ENCODE assay signal across 18 mouse cellular contexts in the genomic region with DNA sequence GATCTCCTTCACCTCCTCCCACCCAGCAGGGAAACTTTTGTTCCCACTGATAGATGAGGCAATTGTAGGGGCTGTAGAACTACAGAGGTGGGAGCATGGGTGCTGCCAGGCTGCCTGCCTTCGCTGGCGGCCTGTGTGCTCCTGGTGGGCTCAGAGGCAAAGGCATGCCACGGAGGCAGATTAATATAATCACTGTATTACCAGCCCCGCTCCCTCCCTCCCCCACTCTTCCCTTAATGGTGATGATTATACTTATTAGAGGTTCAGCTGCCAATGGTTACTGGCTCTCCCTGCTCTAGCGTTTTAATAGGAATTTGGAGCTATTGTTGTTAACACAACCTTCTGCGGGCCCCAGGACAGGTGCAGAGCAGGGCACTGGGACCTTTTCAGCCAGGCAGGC. TPM values are rescaled to one million over a fixed set of nuclear protein-coding genes. Genes with fewer than 3 reads are reported as not detected.
A peak's percentile ranks its signal among the peaks of the same experiment; 100 is the strongest.
DNase-seq lines count a peak whose midpoint lies in the region; ATAC-seq and TF ChIP-seq lines count a peak whose summit lies in the region.
"Had no signal": no experiment of that assay in that cellular context is flagged by ENCODE, and none has a peak within 500 bp of the region (broad histone marks: within the 10 kb centered on the region; RNA-seq: fewer than 3 reads in every experiment).

No protein-coding gene starts in this region.

- H3K9me3 ChIP-seq in intestine, embryonic 15.5 days, result no peaks in the 10 kb centered on the region
- no peaks in the 10 kb centered on the region for H3K9me3 ChIP-seq in intestine, postnatal 0 days (ENCODE audit: control insufficient read depth)
- no peaks in the 10 kb centered on the region for H3K9me3 ChIP-seq in neural tube, embryonic 13.5 days
- H3K9me3 ChIP-seq in forebrain, embryonic 15.5 days, result no peaks in the 10 kb centered on the region
- H3K9me3 ChIP-seq: embryonic facial prominence, embryonic 13.5 days; midbrain, embryonic 15.5 days had no signal

- peaks cover 27% of the 10 kb centered on the region for H3K4me1 ChIP-seq in intestine, embryonic 15.5 days (replicated peaks)
- H3K4me1 ChIP-seq in intestine, postnatal 0 days (replicated peaks; ENCODE audit: control insufficient read depth, insufficient read depth, low read length), result peaks cover 14% of the 10 kb centered on the region
- H3K4me1 ChIP-seq in neural tube, embryonic 13.5 days (replicated peaks), result peaks cover 58% of the 10 kb centered on the region
- H3K4me1 ChIP-seq in forebrain, embryonic 15.5 days, result peaks cover 14% of the 10 kb centered on the region

- H3K27ac ChIP-seq in intestine, embryonic 15.5 days, result peak overlapping the region; percentile 7; the same call in 1 of the 2 replicates
- no peak overlapping the region for H3K27ac ChIP-seq in intestine, postnatal 0 days (ENCODE audit: low read depth, low read length)
- 0 out of 2 replicates have a peak overlapping the region, but pooled peaks have one; percentile 33 for H3K27ac ChIP-seq in neural tube, embryonic 13.5 days (replicated peaks)
- 0 out of 2 replicates have a peak overlapping the region, but pooled peaks have one; percentile 5 for H3K27ac ChIP-seq in forebrain, embryonic 15.5 days (replicated peaks)
- H3K27ac ChIP-seq: embryonic facial prominence, embryonic 13.5 days; left cerebral cortex, adult 2 months; midbrain, embryonic 15.5 days; stomach, postnatal 0 days had no signal

- no peak for TF ChIP-seq CTCF in intestine, postnatal 0 days (IDR thresholded peaks at IDR 0.05; ENCODE audit: low read depth)

- no peak overlapping the region for H3K9ac ChIP-seq in intestine, embryonic 15.5 days
- H3K9ac ChIP-seq in intestine, postnatal 0 days (ENCODE audit: low read depth, low read length), result no peak overlapping the region
- no peak overlapping the region for H3K9ac ChIP-seq in neural tube, embryonic 13.5 days
- no peak overlapping the region for H3K9ac ChIP-seq in forebrain, embryonic 15.5 days (replicated peaks)
- H3K9ac ChIP-seq: embryonic facial prominence, embryonic 13.5 days; lung, embryonic 14.5 days; midbrain, embryonic 15.5 days had no signal

- no peaks in the 10 kb centered on the region for H3K36me3 ChIP-seq in intestine, embryonic 15.5 days
- no peaks in the 10 kb centered on the region for H3K36me3 ChIP-seq in intestine, postnatal 0 days (ENCODE audit: control insufficient read depth, insufficient read depth)
- H3K36me3 ChIP-seq in neural tube, embryonic 13.5 days, result no peaks in the 10 kb centered on the region
- H3K36me3 ChIP-seq in forebrain, embryonic 15.5 days, result no peaks in the 10 kb centered on the region
- H3K36me3 ChIP-seq: embryonic facial prominence, embryonic 13.5 days; midbrain, embryonic 15.5 days had no signal

- 44% methylated on average over 6 of the region's 6 CpGs for WGBS in intestine, embryonic 15.5 days
- WGBS in intestine, postnatal 0 days, result 56% methylated on average over 6 of the region's 6 CpGs
- WGBS in neural tube, embryonic 13.5 days, result 21% methylated on average over 6 of the region's 6 CpGs
- 28% methylated on average over 6 of the region's 6 CpGs for WGBS in forebrain, embryonic 15.5 days

- no peak overlapping the region for H3K4me2 ChIP-seq in intestine, embryonic 15.5 days (replicated peaks)
- H3K4me2 ChIP-seq in intestine, postnatal 0 days (replicated peaks; ENCODE audit: low read depth), result no peak overlapping the region
- no peak overlapping the region for H3K4me2 ChIP-seq in neural tube, embryonic 13.5 days
- H3K4me2 ChIP-seq in forebrain, embryonic 15.5 days (replicated peaks), result no peak overlapping the region
- H3K4me2 ChIP-seq: embryonic facial prominence, embryonic 13.5 days; lung, embryonic 14.5 days; midbrain, embryonic 15.5 days had no signal

- H3K4me3 ChIP-seq in intestine, embryonic 15.5 days (replicated peaks), result no peak overlapping the region
- no peak overlapping the region for H3K4me3 ChIP-seq in intestine, postnatal 0 days (ENCODE audit: low read depth, low read length)
- H3K4me3 ChIP-seq in neural tube, embryonic 13.5 days, result no peak overlapping the region
- no peak overlapping the region for H3K4me3 ChIP-seq in forebrain, embryonic 15.5 days
- H3K4me3 ChIP-seq: embryonic facial prominence, embryonic 13.5 days; left cerebral cortex, adult 2 months; midbrain, embryonic 15.5 days had no signal

- no peak for DNase-seq in neural tube, embryonic 10.5 days (ENCODE audit: extremely low spot score, low spot score)
- DNase-seq in lung, postnatal 14 days, result no peak
- DNase-seq: adrenal gland, postnatal 36 days; cerebellum, adult 8-10 months; heart, adult 18-20 months; kidney, postnatal 25 days; lung, embryonic 14.5 days; right cerebral cortex, postnatal 14 days had no signal

- H3K27me3 ChIP-seq in intestine, embryonic 15.5 days (replicated peaks), result no peaks in the 10 kb centered on the region
- H3K27me3 ChIP-seq in intestine, postnatal 0 days (replicated peaks; ENCODE audit: control insufficient read depth, insufficient read depth, low read length), result no peaks in the 10 kb centered on the region
- H3K27me3 ChIP-seq in neural tube, embryonic 13.5 days, result no peaks in the 10 kb centered on the region
- no peaks in the 10 kb centered on the region for H3K27me3 ChIP-seq in forebrain, embryonic 15.5 days
- H3K27me3 ChIP-seq: embryonic facial prominence, embryonic 13.5 days; midbrain, embryonic 15.5 days had no signal

- ATAC-seq in intestine, embryonic 15.5 days, result no peak
- ATAC-seq in intestine, postnatal 0 days, result no peak
- ATAC-seq in neural tube, embryonic 13.5 days (ENCODE audit: low read depth), result no peak
- peak; percentile 62 for ATAC-seq in forebrain, embryonic 15.5 days (replicated peaks)
- no peak for ATAC-seq in erythroid progenitor cell, adult 5-6 weeks (replicated peaks; ENCODE audit: low FRiP score, poor library complexity, severe bottlenecking)
- ATAC-seq: midbrain, embryonic 15.5 days had no signal

RNA-seq across cellular contexts. Expression of a gene that starts 26.0 kb away (rescaled TPM):
- 1.2 TPM in 2 replicates for polyA plus RNA-seq in intestine, embryonic 15.5 days (2015; fragmentation: Nextera tagmentation; extraction: Ambion mirVana)
- polyA plus RNA-seq in intestine, postnatal 0 days (2015; fragmentation: Nextera tagmentation; extraction: Ambion mirVana), result 0.82 and 0.94 TPM in 2 replicates
- 2.0 and 2.4 TPM in 2 replicates for polyA plus RNA-seq in neural tube, embryonic 13.5 days (2015; fragmentation: Nextera tagmentation; extraction: Ambion mirVana)
- polyA plus RNA-seq in forebrain, embryonic 15.5 days (2015; fragmentation: Nextera tagmentation; extraction: Ambion mirVana), result 1.6 and 2.2 TPM in 2 replicates
- total RNA-seq in erythroid progenitor cell, adult 5-6 weeks (2015; ENCODE audit: low replicate concordance), result not detected in 2 replicates
- total RNA-seq in erythroid progenitor cell, adult 5-6 weeks (2017; ENCODE audit: low replicate concordance), result not detected in 2 replicates

RNA-seq across cellular contexts. Expression of a gene that starts 39.4 kb away (rescaled TPM):
- 2.3 and 2.8 TPM in 2 replicates for polyA plus RNA-seq in intestine, embryonic 15.5 days (2015; fragmentation: Nextera tagmentation; extraction: Ambion mirVana)
- 3.3 and 4.1 TPM in 2 replicates for polyA plus RNA-seq in intestine, postnatal 0 days (2015; fragmentation: Nextera tagmentation; extraction: Ambion mirVana)
- polyA plus RNA-seq in neural tube, embryonic 13.5 days (2015; fragmentation: Nextera tagmentation; extraction: Ambion mirVana), result 8.2 and 10.1 TPM in 2 replicates
- 3.8 and 4.2 TPM in 2 replicates for polyA plus RNA-seq in forebrain, embryonic 15.5 days (2015; fragmentation: Nextera tagmentation; extraction: Ambion mirVana)
- 0.42 TPM in 1 of 2 replicates, not detected in the other for total RNA-seq in erythroid progenitor cell, adult 5-6 weeks (2015; ENCODE audit: low replicate concordance)
- 0.13 TPM in 1 of 2 replicates, not detected in the other for total RNA-seq in erythroid progenitor cell, adult 5-6 weeks (2017; ENCODE audit: low replicate concordance)
- total RNA-seq: ES-E14 had no signal
